Mouse (Mus musculus): Measurements from ENCODE around the gene Immp2l.

- no peak for TF ChIP-seq CTCF (IDR thresholded peaks at IDR 0.05)
- TF ChIP-seq POLR2A (IDR thresholded peaks at IDR 0.05; ENCODE audit: insufficient read depth, low read depth, low read length): no peak
Measured at GRCm38 (mm10) chr12:41438446-41438845, 414.6 kb downstream of the Immp2l start.

All from heart, adult 2 months (tissue).